Mouse (Mus musculus) CH12.LX (cell line): ENCODE measurements around the gene Cntn1. TPM values are rescaled to one million over a fixed set of nuclear protein-coding genes. Genes with fewer than 3 reads are reported as not detected.

Experiments
- DNase-seq: peaks from one replicate; pipeline ENCODE4 v3.0.0-alpha.2; 2013; ENCODE audit errors: extremely low read depth
- H3K27ac ChIP-seq: 2 replicates; pipeline ENCODE4 v1.5.1; 2012; ENCODE audit warnings: low read depth, mild to moderate bottlenecking, control low read depth, moderate library complexity; ENCODE audit not compliant: insufficient read depth
- H3K27me3 ChIP-seq: replicated peaks from 2 replicates; pipeline ENCODE3; 2012; ENCODE audit warnings: inconsistent platforms
- H3K36me3 ChIP-seq, 2 experiments: replicated peaks in 1 of 2; 2 replicates each; pipeline versions ENCODE3 to v1.6.1; 2012; ENCODE audit warnings: inconsistent platforms in 1 of 2, low read length in 1 of 2, mild to moderate bottlenecking in 1 of 2, mixed read lengths in 1 of 2, moderate library complexity in 1 of 2; ENCODE audit not compliant: control insufficient read depth in 1 of 2, insufficient read depth in 1 of 2
- H3K4me1 ChIP-seq, 2 experiments: 2 replicates each; pipeline ENCODE4 v1.6.1; 2012; ENCODE audit warnings: inconsistent platforms in 1 of 2, moderate library complexity in 1 of 2; ENCODE audit not compliant: insufficient read depth in 2 of 2, control insufficient read depth in 1 of 2
- H3K4me2 ChIP-seq: 2 replicates; pipeline ENCODE4 v1.6.1; 2012; ENCODE audit warnings: low read depth, mild to moderate bottlenecking, control low read depth; ENCODE audit not compliant: poor library complexity, insufficient read depth, severe bottlenecking
- H3K4me3 ChIP-seq, 3 experiments: fragments of 150-350 bp in 1 of 3; sonication (generic) in 1 of 3; replicated peaks in 1 of 3; 2 replicates each; pipeline versions ENCODE3 to v1.5.1; 2011 to 2012; ENCODE audit warnings: low read depth in 2 of 3, low read length in 2 of 3, mild to moderate bottlenecking in 2 of 3, moderate library complexity in 2 of 3, control low read depth in 1 of 3, improper control_type of control experiment in 1 of 3, inconsistent platforms in 1 of 3, mixed read lengths in 1 of 3; ENCODE audit not compliant: poor library complexity in 1 of 3
- H3K79me2 ChIP-seq: replicated peaks from 2 replicates; pipeline ENCODE4 v1.6.1; 2012; ENCODE audit warnings: mild to moderate bottlenecking, moderate library complexity; ENCODE audit not compliant: control insufficient read depth, poor library complexity, insufficient read depth, severe bottlenecking; ENCODE audit errors: extremely low read depth
- H3K9ac ChIP-seq: 2 replicates; pipeline ENCODE4 v1.6.1; 2012; ENCODE audit warnings: low read depth, mild to moderate bottlenecking, control low read depth, moderate library complexity; ENCODE audit not compliant: insufficient read depth
- H3K9me3 ChIP-seq: replicated peaks from 2 replicates; pipeline ENCODE3; 2012; ENCODE audit warnings: low read length, inconsistent platforms, mixed read lengths
- CHD1 ChIP-seq: IDR thresholded peaks from 2 replicates; pipeline ENCODE4 v1.6.1; 2012; ENCODE audit warnings: low read depth, low read length, improper control_type of control experiment, inconsistent platforms
- CTCF ChIP-seq, 2 experiments: IDR thresholded peaks in 1 of 2; conservative IDR thresholded peaks in 1 of 2; 2 replicates each; pipeline ENCODE4 v1.5.1; 2011 to 2012; ENCODE audit warnings: low read depth in 2 of 2, low read length in 2 of 2, improper control_type of control experiment in 1 of 2, inconsistent platforms in 1 of 2, mild to moderate bottlenecking in 1 of 2, moderate library complexity in 1 of 2
- E2F4 ChIP-seq: IDR thresholded peaks from 2 replicates; pipeline ENCODE4 v1.6.1; 2011; ENCODE audit warnings: low read depth, low read length, improper control_type of control experiment; ENCODE audit not compliant: insufficient replicate concordance
- EP300 ChIP-seq: IDR thresholded peaks from 2 replicates; pipeline ENCODE4 v1.6.1; 2011; ENCODE audit warnings: low read length, improper control_type of control experiment
- ETS1 ChIP-seq: conservative IDR thresholded peaks from 2 replicates; pipeline ENCODE4 v1.6.1; 2012; ENCODE audit warnings: low read depth, mild to moderate bottlenecking, inconsistent platforms, low read length, improper control_type of control experiment, moderate library complexity
- GABPA ChIP-seq: IDR thresholded peaks from 2 replicates; pipeline ENCODE4 v1.6.1; 2012; ENCODE audit warnings: low read depth, low read length, improper control_type of control experiment, inconsistent platforms; ENCODE audit not compliant: insufficient replicate concordance
- IRF4 ChIP-seq: IDR thresholded peaks from 2 replicates; pipeline ENCODE4 v1.6.1; 2014; ENCODE audit warnings: low read depth, mild to moderate bottlenecking, inconsistent platforms, low read length, improper control_type of control experiment
- JUND ChIP-seq: conservative IDR thresholded peaks from 2 replicates; pipeline ENCODE4 v1.6.1; 2011; ENCODE audit warnings: low read depth, low read length, improper control_type of control experiment
- MAFK ChIP-seq: IDR thresholded peaks from 2 replicates; pipeline ENCODE4 v1.6.1; 2011; ENCODE audit warnings: low read length, improper control_type of control experiment; ENCODE audit not compliant: insufficient replicate concordance
- MAX ChIP-seq: IDR thresholded peaks from 2 replicates; pipeline ENCODE4 v1.6.1; 2011; ENCODE audit warnings: low read length, improper control_type of control experiment
- PAX5 ChIP-seq: IDR thresholded peaks from 2 replicates; pipeline ENCODE4 v1.6.1; 2012; ENCODE audit warnings: low read length, inconsistent platforms, mixed read lengths
- POLR2AphosphoS2 ChIP-seq: IDR thresholded peaks from 2 replicates; pipeline ENCODE4 v1.6.1; 2011; ENCODE audit warnings: low read depth, low read length, improper control_type of control experiment
- RAD21 ChIP-seq: IDR thresholded peaks from 2 replicates; pipeline ENCODE4 v1.6.1; 2011; ENCODE audit warnings: low read depth, mild to moderate bottlenecking, low read length, improper control_type of control experiment, moderate library complexity
- RCOR1 ChIP-seq: conservative IDR thresholded peaks from 2 replicates; pipeline ENCODE4 v1.6.1; 2012; ENCODE audit warnings: low read depth, mild to moderate bottlenecking, inconsistent platforms, low read length, improper control_type of control experiment
- SIN3A ChIP-seq: IDR thresholded peaks from 2 replicates; pipeline ENCODE4 v1.6.1; 2012; ENCODE audit warnings: low read length, improper control_type of control experiment, inconsistent platforms
- SMC3 ChIP-seq: IDR thresholded peaks from 2 replicates; pipeline ENCODE4 v1.6.1; 2011; ENCODE audit warnings: low read depth, low read length, improper control_type of control experiment
- TCF12 ChIP-seq: IDR thresholded peaks from 2 replicates; pipeline ENCODE4 v1.6.1; 2014; ENCODE audit warnings: low read depth, mild to moderate bottlenecking, inconsistent platforms, low read length, improper control_type of control experiment
- USF1 ChIP-seq: IDR thresholded peaks from 2 replicates; pipeline ENCODE4 v1.6.1; 2014; ENCODE audit warnings: low read depth, mild to moderate bottlenecking, inconsistent platforms, low read length, improper control_type of control experiment
- ZKSCAN1 ChIP-seq: IDR thresholded peaks from 2 replicates; pipeline ENCODE4 v1.6.1; 2012; ENCODE audit warnings: low read depth, inconsistent platforms, low read length, improper control_type of control experiment, borderline replicate concordance
- ZMIZ1 ChIP-seq: IDR thresholded peaks from 2 replicates; pipeline ENCODE4 v1.6.1; 2012; ENCODE audit warnings: low read depth, mild to moderate bottlenecking, inconsistent platforms, low read length, improper control_type of control experiment
- ZNF384 ChIP-seq: IDR thresholded peaks from 2 replicates; pipeline ENCODE4 v1.6.1; 2012; ENCODE audit warnings: low read depth, low read length, improper control_type of control experiment, inconsistent platforms
- dilution Hi-C: fragments of 300-500 bp; cut with MboI; formaldehyde crosslinking; loops from 2 replicates; pipeline ENCODE4 v1.14.3; 2020; ENCODE audit warnings: low sequenced_read_pairs; ENCODE audit not compliant: extremely low pct_unique_long_range_greater_than_20kb, extremely low pct_ligation_motif_present
- in situ Hi-C: fragments of 300-500 bp; cut with MboI; formaldehyde crosslinking; loops from 3 replicates; pipeline ENCODE4 v1.14.3; 2019; ENCODE audit warnings: low sequenced_read_pairs, low pct_ligation_motif_present, low pct_unique_long_range_greater_than_20kb, mixed read lengths
- polyA plus RNA-seq: library from polyadenylated mRNA; unstranded; fragments of >175 nt; gene quantifications from 2 replicates; pipeline ENCODE4 v1.2.1, GENCODE M21; 2012; ENCODE audit warnings: low read depth; ENCODE audit not compliant: insufficient read length
- total RNA-seq, 2 experiments: library from RNA; depleted of rRNA; stranded (reverse); fragments of 300-350 nt in 1 of 2; fragments of >200 nt in 1 of 2; gene quantifications; 2 replicates each; pipeline ENCODE4 v1.2.3; 2012 to 2014

Gene Cntn1
- total and polyA plus RNA-seq, 3 experiments, result 0.04 TPM; not detected in 2

DNA sequence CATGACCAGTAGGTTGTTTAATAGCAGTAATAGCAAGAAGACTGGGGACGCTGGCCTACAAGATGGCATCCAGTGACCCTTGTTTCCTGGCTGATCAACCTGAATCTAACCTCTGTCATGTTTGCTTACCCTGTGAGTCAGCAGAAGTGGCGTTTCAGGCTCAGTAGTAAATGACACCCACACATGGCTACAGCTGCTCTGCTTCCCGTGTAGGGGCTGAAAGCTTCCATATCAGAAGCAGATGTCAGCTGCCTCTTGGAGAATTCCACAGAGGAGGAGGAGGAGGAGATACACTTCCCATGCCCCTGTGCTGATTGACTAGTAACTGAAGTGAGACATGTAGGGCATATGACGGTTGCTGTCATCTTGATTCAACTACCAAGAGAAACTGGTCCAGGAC is 225.9 kb downstream of the Cntn1 start:
- DNase-seq, result no peak
- no peaks in the 10 kb centered on the region for H3K36me3 ChIP-seq
- TF ChIP-seq TCF12, result no peak
- TF ChIP-seq IRF4, result no peak
- no peak for TF ChIP-seq ZKSCAN1
- TF ChIP-seq RAD21, result no peak
- TF ChIP-seq ZNF384, result no peak
- no peak for TF ChIP-seq SIN3A
- no peak for TF ChIP-seq EP300
- TF ChIP-seq USF1, result no peak
- no peak for TF ChIP-seq E2F4
- TF ChIP-seq MAX, result no peak
- TF ChIP-seq POLR2AphosphoS2, result no peak
- no peak for TF ChIP-seq RCOR1
- no peak for TF ChIP-seq CTCF (conservative IDR thresholded peaks at IDR 0.05 in 1 of 2, IDR thresholded peaks at IDR 0.05 in 1 of 2; ENCODE audit: low read depth in 2 of 2, low read length in 2 of 2)
- TF ChIP-seq PAX5, result no peak
- no peak for TF ChIP-seq SMC3
- no peak for TF ChIP-seq GABPA
- TF ChIP-seq CHD1, result no peak
- TF ChIP-seq JUND, result no peak
- TF ChIP-seq ETS1, result no peak
- no peak for TF ChIP-seq ZMIZ1
- H3K4me1 ChIP-seq, result no peaks in the 10 kb centered on the region
- dilution Hi-C loops (no loop called here), in situ Hi-C loops (no loop called here)
- H3K79me2 ChIP-seq, result no peaks in the 10 kb centered on the region
- peaks cover 53% of the 10 kb centered on the region for H3K9me3 ChIP-seq
- H3K9ac ChIP-seq, result no peak overlapping the region
- H3K27ac ChIP-seq, result no peak overlapping the region
- H3K4me3 ChIP-seq, result no peak overlapping the region
- no peaks in the 10 kb centered on the region for H3K27me3 ChIP-seq
- no peak overlapping the region for H3K4me2 ChIP-seq

DNA sequence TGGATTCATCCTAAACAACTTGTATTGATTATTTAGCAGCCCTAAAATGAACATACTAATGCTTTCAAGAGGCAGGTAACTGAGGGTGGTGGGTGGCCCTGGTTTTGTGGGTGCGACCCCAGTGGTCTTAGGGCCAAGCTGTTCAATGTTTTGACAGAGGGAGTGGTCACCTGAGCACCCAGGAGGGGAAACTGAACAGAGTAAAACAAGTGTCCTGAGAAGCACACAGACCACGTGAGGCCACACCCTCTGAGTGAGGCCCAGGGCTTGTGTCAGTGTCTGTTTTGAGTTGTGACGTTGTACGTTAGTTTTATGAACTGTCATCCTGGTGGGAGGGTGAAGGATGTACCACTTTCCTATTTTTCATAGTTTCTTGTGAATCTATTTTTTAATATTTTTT is 227.0 kb downstream of the Cntn1 start:
- Histone ChIP-seq H3K9me3 (peaks cover 48% of the 10 kb centered on the region), H3K9ac (no peak overlapping the region), H3K4me2 (no peak overlapping the region), H3K36me3 (no peaks in the 10 kb centered on the region), H3K27me3 (no peaks in the 10 kb centered on the region), H3K4me3 (no peak overlapping the region), H3K27ac (no peak overlapping the region), H3K79me2 (no peaks in the 10 kb centered on the region), H3K4me1 (no peaks in the 10 kb centered on the region)
- no peak for DNase-seq
- in situ Hi-C loops (no loop called here), dilution Hi-C loops (no loop called here)
- TF ChIP-seq MAFK (no peak), CHD1 (no peak)
